Mouse (Mus musculus): ENCODE measurements around the gene Gm21762. TPM values are rescaled to one million over a fixed set of nuclear protein-coding genes. Genes with fewer than 3 reads are reported as not detected.
"Not testable (repeated sequence)": the region's sequence is repeated elsewhere in the genome, so short reads cannot be mapped to it uniquely, and the experiment has no call there.

Gene Gm21762
- polyA plus RNA-seq, 1 experiment = 2.6 TPM

DNA sequence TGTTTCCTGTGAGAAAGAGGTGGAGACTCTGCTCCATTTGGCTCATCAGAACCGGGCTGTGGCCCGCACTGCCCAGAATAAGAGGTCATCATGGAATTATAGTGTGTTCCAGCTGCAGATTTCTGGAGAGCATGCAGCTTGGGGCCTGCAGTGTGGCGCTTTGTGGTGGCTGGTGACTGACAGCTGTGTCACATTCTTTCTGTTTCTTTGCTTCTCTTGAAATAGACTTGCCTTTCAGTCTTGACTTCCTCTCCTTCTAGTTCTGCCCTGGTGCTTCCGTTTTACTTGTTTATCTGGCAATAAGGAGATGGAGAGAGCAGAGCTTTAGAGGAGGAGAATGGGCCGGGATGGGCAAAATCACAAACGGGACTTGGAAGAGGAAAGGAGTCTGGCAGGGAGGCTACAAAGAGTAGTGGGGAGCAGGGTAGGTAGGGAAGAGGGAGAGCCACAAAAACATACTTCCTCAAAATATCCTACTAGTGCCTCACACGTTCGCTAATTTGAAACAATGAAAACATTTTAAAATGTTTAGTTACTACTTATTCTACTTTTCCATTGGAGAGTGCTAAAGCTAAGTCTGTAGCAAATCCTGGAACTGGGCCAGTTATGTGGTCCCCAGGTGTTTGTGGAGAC is 19.4 kb downstream of the Gm21762 start:
- 27% methylated on average over 7 of the region's 8 CpGs for WGBS
- H3K27me3 ChIP-seq (ENCODE audit: control insufficient read depth, insufficient read depth, low read length); H3K27ac ChIP-seq (ENCODE audit: control insufficient read depth, insufficient read depth, low read length); H3K4me3 ChIP-seq (ENCODE audit: control insufficient read depth, insufficient read depth, low read length); H3K4me1 ChIP-seq (replicated peaks; ENCODE audit: control insufficient read depth, insufficient read depth, low read length); H3K36me3 ChIP-seq (ENCODE audit: control insufficient read depth, insufficient read depth, low read length); DNase-seq: not testable (repeated sequence)

DNA sequence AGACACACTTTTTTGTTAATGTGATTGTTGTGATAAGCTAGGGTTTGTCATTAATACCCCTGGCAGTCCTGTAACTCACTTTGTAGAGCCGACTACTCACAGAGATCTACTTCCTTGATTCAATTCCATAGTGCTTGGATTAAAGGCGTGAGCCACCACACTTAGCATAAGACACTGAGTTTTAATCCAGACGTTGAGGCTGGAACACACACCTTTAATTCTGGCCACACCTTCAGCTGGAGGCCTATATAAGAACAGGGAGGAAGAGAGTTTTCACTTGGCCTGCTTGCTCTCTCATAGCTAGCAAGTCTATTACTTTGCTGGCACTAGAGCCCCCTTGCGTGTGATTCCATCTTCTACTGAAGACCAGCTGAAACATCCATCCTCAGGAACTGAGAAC is 43.6 kb downstream of the Gm21762 start, which contains the start of gene Gm21818:
Gm21818 (plus strand) TSS at position 301 of the 400 bp plus-strand sequence.
- H3K4me3 ChIP-seq (ENCODE audit: control insufficient read depth, insufficient read depth, low read length); DNase-seq; H3K27ac ChIP-seq (ENCODE audit: control insufficient read depth, insufficient read depth, low read length); H3K36me3 ChIP-seq (ENCODE audit: control insufficient read depth, insufficient read depth, low read length); H3K4me1 ChIP-seq (replicated peaks; ENCODE audit: control insufficient read depth, insufficient read depth, low read length); H3K27me3 ChIP-seq (ENCODE audit: control insufficient read depth, insufficient read depth, low read length): not testable (repeated sequence)
- 93% methylated on average over 4 of the region's 4 CpGs for WGBS

DNA sequence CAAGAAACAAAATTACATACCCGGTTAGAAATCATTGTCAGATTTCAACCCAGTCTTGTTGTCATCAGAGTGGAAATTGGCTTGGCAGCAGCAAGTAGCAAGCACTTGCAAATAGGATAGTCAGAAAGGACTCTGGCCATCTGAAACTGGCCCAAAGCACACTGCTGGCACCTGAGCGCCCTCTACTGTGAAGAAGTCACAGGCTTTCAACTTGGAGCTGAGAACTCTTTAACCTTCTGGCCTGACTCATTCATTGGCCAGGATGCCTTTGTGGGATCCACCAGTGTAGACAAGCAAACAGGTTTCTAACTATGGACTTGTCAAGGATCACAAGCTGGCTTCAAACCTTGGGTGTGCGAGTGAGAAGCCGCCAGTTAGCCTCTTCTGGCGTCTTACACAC is 47.4 kb downstream of the Gm21762 start:
- not testable (repeated sequence) for H3K27ac ChIP-seq (ENCODE audit: control insufficient read depth, insufficient read depth, low read length); H3K4me3 ChIP-seq (ENCODE audit: control insufficient read depth, insufficient read depth, low read length); H3K36me3 ChIP-seq (ENCODE audit: control insufficient read depth, insufficient read depth, low read length); H3K4me1 ChIP-seq (replicated peaks; ENCODE audit: control insufficient read depth, insufficient read depth, low read length); H3K27me3 ChIP-seq (ENCODE audit: control insufficient read depth, insufficient read depth, low read length); DNase-seq
- WGBS = 63% methylated on average over 5 of the region's 5 CpGs

Other genes starting within 250 kb of the Gm21762 start
- gene Gm36079, start 188.9 kb downstream of the Gm21762 start, polyA plus RNA-seq (2012; rRNA removed) = not detected in 2 replicates
- gene Gm21188, start 163.8 kb downstream of the Gm21762 start, polyA plus RNA-seq (2012; rRNA removed) = 2.9 and 3.3 TPM in 2 replicates
- not detected in 2 replicates for gene Gm20767, start 75.7 kb downstream of the Gm21762 start, polyA plus RNA-seq (2012; rRNA removed)
- gene Gm21818, start 43.5 kb downstream of the Gm21762 start, polyA plus RNA-seq (2012; rRNA removed) = not detected in 2 replicates
- not detected in 2 replicates for gene Gm21731, start 23.2 kb upstream of the Gm21762 start, polyA plus RNA-seq (2012; rRNA removed)
- 0.12 TPM in 1 of 2 replicates, not detected in the other for gene AF067061, start 47.2 kb upstream of the Gm21762 start, polyA plus RNA-seq (2012; rRNA removed)
- 6.0 and 6.8 TPM in 2 replicates for gene BC147527, start 84.4 kb upstream of the Gm21762 start, polyA plus RNA-seq (2012; rRNA removed)
- not detected in 2 replicates for gene Tcstv3, start 100.9 kb upstream of the Gm21762 start, polyA plus RNA-seq (2012; rRNA removed)

Data from thymus, adult 2 months (tissue).